Mouse (Mus musculus) spleen, postnatal 36 days (tissue): Measurements from ENCODE around the gene Sipa1l3.

ENCODE experiments used
- DNase-seq, 2 experiments: peaks; one replicate each; pipeline ENCODE4 v3.0.0; 2022; ENCODE audit warnings: low spot score in 2 of 2, mixed read lengths in 1 of 2

The Sipa1l3 gene

GRCm38 (mm10) chr7:29284523-29284922 is 233.9 kb downstream of the Sipa1l3 start:
- no peak for DNase-seq

GRCm38 (mm10) chr7:29283876-29284275 is 234.6 kb downstream of the Sipa1l3 start:
- no peak for DNase-seq

GRCm38 (mm10) chr7:29282074-29282554 is 236.3 kb downstream of the Sipa1l3 start:
- no peak for DNase-seq

- DNase-seq: peak; percentile 65 to 70
Observed at GRCm38 (mm10) chr7:29281201-29282073, 237.0 kb downstream of the Sipa1l3 start, which contains the start of gene Spint2. TSS of gene Spint2 (minus strand) at chr7:29281912.

GRCm38 (mm10) chr7:29280801-29281200 is 237.6 kb downstream of the Sipa1l3 start:
- DNase-seq: no peak

- DNase-seq: no peak
Observed at GRCm38 (mm10) chr7:29279924-29280323, 238.5 kb downstream of the Sipa1l3 start.

DNA sequence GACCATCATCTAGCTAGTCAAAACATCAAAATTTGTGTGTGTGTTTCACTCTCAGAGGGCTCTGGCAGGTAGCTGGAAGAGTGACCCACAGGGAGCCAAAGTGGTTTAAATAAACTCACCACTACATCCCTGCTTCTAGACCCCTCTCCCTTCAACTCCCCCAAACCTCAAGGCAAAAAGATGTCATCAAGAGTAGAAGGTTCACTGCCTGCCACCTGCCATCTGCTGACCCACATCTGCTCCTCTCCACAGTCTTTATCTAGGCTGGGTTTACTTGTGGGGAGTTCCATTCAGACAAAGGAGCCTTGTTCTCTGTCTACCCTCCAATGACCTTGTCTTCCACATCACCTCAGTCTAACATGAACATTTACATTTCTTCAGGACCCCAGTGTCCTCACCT is 239.2 kb downstream of the Sipa1l3 start:
- DNase-seq: no peak

- DNase-seq: no peak
Observed at GRCm38 (mm10) chr7:29277510-29277909, 240.9 kb downstream of the Sipa1l3 start.

DNA sequence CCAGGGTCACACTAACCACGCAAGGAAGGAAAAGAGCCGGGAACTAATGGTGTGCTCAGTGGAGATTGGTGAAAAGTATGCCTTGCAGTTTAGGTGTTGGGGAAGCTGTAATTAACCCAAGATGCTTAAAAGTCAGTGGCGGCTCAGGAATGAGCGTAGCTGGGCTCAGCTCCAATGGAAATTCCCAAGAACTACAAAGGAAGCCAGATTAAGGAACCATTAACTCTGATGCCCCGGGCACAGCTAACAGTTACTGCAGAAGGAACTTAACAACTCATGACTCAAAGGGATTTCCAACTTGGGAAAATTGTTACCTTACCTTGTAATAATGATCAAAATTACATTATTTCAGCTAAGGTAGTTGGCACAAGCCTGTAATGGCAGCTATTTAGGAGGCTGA is 241.7 kb downstream of the Sipa1l3 start:
- DNase-seq: no peak

DNA sequence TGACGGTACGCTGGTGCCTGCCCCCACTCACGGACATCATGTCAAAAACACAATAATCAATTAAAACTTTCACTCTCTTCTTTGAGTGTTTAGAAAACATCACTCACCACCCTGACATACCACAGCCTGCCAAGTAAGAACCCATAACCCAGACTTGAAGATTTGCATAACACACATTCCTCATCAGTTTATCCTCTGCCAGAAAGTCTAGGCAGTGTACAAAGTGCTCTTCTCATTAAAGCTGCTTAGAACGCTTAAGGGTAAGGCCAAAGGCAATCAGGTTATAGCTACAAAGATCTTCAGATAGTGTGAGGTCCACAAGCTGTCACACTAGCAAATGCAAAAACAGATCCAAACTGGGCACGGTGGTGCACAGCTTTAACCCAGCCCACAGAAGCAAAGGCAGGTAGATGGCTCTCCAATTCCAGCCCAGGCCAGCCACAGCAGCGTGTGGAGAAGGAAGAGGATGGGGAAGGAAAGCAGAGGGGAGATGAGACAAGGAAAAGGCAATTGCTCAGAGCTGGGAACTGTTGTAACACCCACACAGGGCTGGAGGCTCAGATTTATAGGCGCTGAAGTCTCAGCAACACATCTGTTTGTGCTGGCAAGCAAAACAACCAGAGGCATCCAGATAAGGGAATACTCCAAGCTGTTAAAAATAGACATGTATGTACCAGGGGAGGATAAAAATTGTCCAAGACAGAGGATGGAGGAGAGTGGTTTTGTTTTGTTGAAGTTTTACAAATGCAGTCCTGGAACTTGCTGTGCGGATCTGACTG is 246.6 kb downstream of the Sipa1l3 start:
- DNase-seq: no peak

DNA sequence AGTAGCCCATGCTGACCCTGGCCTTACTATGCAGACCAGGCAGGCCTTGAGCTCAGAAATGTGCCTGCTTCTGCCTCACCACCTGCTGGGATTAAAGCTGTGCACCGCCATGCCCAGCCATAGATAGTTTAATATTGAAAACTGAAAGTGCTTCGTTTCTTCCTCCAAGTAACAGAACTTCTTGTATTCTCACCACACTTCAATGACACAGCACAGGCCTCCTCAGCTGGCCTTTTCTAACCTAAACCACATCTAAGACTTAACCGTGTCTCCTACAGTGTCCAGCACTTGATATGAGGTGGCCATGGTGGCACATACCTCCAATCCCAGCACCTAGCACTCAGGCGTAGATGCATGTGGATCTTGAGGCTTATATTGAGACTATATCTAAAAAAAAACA is 248.0 kb downstream of the Sipa1l3 start:
- no peak for DNase-seq
